Mouse (Mus musculus) liver, adult 2 months (tissue): Measurements from ENCODE around the gene Olfr1123.

ENCODE experiments used
- CTCF ChIP-seq: fragments of 200-500 bp; IDR thresholded peaks from 2 replicates; pipeline ENCODE4 v1.5.1; 2011; ENCODE audit warnings: low read depth, low read length, control low read depth
- POLR2A ChIP-seq: fragments of 200-500 bp; IDR thresholded peaks from 2 replicates; pipeline ENCODE4 v1.6.1; 2011; ENCODE audit warnings: low read length, control low read depth; ENCODE audit not compliant: insufficient read depth; ENCODE audit errors: extremely low read depth

DNA sequence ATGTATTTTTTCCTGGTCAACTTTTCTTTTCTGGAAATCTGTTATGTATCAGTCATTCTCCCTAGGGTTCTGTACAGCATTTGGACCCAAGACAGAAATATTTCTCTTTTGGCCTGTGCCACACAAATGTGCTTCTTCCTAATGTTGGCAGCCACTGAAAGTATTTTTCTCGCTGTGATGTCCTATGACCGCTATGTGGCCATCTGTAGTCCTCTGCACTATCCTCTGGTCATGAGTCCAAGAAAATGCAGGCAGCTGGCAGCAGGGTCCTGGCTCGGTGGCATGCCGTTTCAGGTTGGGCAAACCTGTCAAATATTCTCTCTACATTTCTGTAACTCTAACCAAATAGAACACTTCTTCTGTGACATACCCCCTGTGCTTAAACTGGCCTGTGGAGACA, 44.7 kb upstream of the Olfr1123 start:
- TF ChIP-seq POLR2A (no peak), CTCF (no peak)
